Mouse (Mus musculus): ENCODE results near the gene Syne2. TPM values are rescaled to one million over a fixed set of nuclear protein-coding genes. Genes with fewer than 3 reads are reported as not detected.

Gene Syne2
- polyA plus RNA-seq, 1 experiment from 2014 or later: 80.1 TPM

GRCm38 (mm10) chr12:76013480-76013879, 195.5 kb downstream of the Syne2 start:
- Histone ChIP-seq H3K27me3 (ENCODE audit: control insufficient read depth, insufficient read depth, low read length) (no peaks in the 10 kb centered on the region), H3K9ac (ENCODE audit: low read length) (no peak overlapping the region), H3K9me3 (ENCODE audit: control insufficient read depth, low read length) (no peaks in the 10 kb centered on the region), H3K4me1 (ENCODE audit: control insufficient read depth, insufficient read depth, low read length) (peaks cover 4% of the 10 kb centered on the region), H3K4me2 (no peak overlapping the region), H3K36me3 (ENCODE audit: control insufficient read depth, insufficient read depth, low read length) (peaks cover 2% of the 10 kb centered on the region; the same call in 1 of the 2 replicates), H3K27ac (ENCODE audit: low read depth, low read length) (no peak overlapping the region), H3K4me3 (ENCODE audit: low read depth, low read length) (no peak overlapping the region)
- DNase-seq (ENCODE audit: low spot score, missing footprints) (no peak), ATAC-seq (ENCODE audit: low FRiP score) (no peak)
- WGBS: 31% methylated on average over 4 of the region's 4 CpGs

GRCm38 (mm10) chr12:76015026-76015425, 197.1 kb downstream of the Syne2 start:
- DNase-seq (ENCODE audit: low spot score, missing footprints) (no peak), ATAC-seq (ENCODE audit: low FRiP score) (no peak)
- Histone ChIP-seq H3K4me1 (ENCODE audit: control insufficient read depth, insufficient read depth, low read length) (peaks cover 4% of the 10 kb centered on the region), H3K36me3 (ENCODE audit: control insufficient read depth, insufficient read depth, low read length) (peaks cover 6% of the 10 kb centered on the region; the same call in 1 of the 2 replicates), H3K4me3 (ENCODE audit: low read depth, low read length) (no peak overlapping the region), H3K27ac (ENCODE audit: low read depth, low read length) (no peak overlapping the region), H3K9me3 (ENCODE audit: control insufficient read depth, low read length) (no peaks in the 10 kb centered on the region), H3K9ac (ENCODE audit: low read length) (no peak overlapping the region), H3K27me3 (ENCODE audit: control insufficient read depth, insufficient read depth, low read length) (no peaks in the 10 kb centered on the region), H3K4me2 (no peak overlapping the region)
- 92% methylated on average over 14 of the region's 15 CpGs for WGBS

DNA sequence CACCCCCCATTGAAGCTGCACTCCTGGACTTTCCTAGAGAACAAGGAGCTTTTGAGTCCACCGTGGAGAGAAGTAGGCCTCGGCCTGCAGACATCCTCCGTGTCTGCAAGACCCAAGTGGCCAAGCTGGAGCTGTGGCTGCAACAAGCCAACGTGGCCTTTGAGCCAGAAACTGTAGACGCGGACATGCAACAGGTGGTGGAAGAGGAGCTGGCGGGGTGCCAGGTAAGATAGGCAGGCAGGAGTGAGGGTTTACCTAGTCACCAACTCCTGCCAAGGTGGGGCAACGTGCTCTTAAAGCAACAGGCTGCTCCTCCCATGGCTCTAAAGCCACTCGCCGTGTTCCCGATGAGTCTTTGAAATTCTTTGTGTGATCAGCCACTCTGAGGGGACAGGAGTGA, 197.6 kb downstream of the Syne2 start:
- 95% methylated on average over 11 of the region's 11 CpGs for WGBS
- H3K9me3 ChIP-seq (ENCODE audit: control insufficient read depth, low read length): no peaks in the 10 kb centered on the region
- no peaks in the 10 kb centered on the region for H3K27me3 ChIP-seq (ENCODE audit: control insufficient read depth, insufficient read depth, low read length)
- peaks cover 9% of the 10 kb centered on the region; the same call in 1 of the 2 replicates for H3K36me3 ChIP-seq (ENCODE audit: control insufficient read depth, insufficient read depth, low read length)
- peaks cover 4% of the 10 kb centered on the region for H3K4me1 ChIP-seq (ENCODE audit: control insufficient read depth, insufficient read depth, low read length)
- H3K27ac ChIP-seq (ENCODE audit: low read depth, low read length): no peak overlapping the region
- H3K4me3 ChIP-seq (ENCODE audit: low read depth, low read length): no peak overlapping the region
- DNase-seq (ENCODE audit: low spot score, missing footprints): no peak
- H3K9ac ChIP-seq (ENCODE audit: low read length): no peak overlapping the region
- no peak overlapping the region for H3K4me2 ChIP-seq
- no peak for ATAC-seq (ENCODE audit: low FRiP score)

DNA sequence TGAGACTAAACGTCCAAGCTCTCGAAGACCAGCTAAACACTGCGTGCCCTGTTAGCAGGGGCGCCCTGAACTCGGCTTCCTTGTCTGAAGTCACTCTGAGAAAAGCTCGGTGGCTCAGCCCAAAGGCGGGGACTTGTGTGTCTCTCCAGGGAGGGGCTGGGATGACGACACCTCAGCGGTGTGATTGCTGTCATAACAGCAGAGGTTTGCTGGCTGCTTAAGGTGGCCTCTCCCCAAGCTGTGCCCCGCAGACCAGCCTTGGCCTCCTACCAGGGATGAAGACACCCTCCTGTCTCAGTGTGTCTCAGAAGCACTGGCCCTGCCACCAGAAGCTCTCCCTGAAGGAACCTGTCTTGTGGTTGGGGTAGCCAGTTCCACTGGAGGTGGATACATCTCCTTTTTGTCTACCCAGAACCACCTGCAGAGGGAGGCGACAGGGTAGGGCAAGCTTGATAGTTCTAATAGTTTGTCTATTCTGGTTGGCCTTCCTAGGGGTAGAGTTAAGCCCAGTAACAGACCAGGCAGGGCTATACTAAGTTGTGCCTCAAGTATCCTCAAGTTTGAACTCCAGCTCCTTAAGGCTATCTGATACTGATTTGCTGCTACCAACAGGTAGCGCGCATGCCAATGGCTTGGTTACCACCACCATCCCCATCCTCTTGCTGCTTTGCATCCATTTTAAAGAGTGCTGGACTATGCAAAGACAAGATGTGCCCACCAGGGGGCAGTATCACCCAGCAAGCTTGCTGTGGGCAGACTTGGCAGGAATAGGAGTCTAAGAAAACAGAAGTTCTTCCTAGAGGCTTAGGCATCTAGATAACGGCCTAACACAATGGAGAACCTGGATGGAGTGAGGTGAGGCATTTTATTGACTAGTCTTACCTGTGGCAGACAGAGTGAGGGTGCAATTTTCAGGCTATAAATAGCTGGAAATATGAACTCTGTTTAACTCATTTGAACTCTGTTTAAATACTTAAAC, 198.5 kb downstream of the Syne2 start:
- no peak overlapping the region for H3K27ac ChIP-seq (ENCODE audit: low read depth, low read length)
- DNase-seq (ENCODE audit: low spot score, missing footprints) (peak; percentile 96), ATAC-seq (ENCODE audit: low FRiP score) (peak; percentile 22; the same call in 1 of the 2 replicates)
- H3K9ac ChIP-seq (ENCODE audit: low read length): no peak overlapping the region
- WGBS: 79% methylated on average over 14 of the region's 14 CpGs
- H3K4me2 ChIP-seq: no peak overlapping the region
- H3K9me3 ChIP-seq (ENCODE audit: control insufficient read depth, low read length): no peaks in the 10 kb centered on the region
- H3K4me1 ChIP-seq (ENCODE audit: control insufficient read depth, insufficient read depth, low read length): peaks cover 4% of the 10 kb centered on the region
- H3K27me3 ChIP-seq (ENCODE audit: control insufficient read depth, insufficient read depth, low read length): no peaks in the 10 kb centered on the region
- H3K36me3 ChIP-seq (ENCODE audit: control insufficient read depth, insufficient read depth, low read length): peaks cover 11% of the 10 kb centered on the region; the same call in 1 of the 2 replicates
- H3K4me3 ChIP-seq (ENCODE audit: low read depth, low read length): no peak overlapping the region

DNA sequence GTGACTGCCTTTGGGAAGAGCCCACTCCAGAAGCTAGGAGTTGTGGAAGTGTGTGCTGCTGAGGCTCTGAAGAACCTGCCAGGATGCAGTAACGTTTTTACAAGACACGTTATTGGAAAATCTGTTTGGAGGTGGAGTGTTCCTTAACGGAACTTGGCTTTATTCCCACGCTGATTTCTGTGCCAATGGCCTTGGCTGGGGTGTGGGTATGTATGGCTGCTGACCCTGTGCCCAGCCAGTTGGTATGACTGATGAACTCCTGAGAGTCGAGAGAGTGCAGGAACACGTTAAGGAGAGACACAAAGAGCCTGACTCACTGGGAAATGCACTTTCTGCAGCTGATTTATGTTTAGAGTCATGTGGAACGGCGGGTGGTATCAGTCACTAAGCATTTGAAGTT, 200.7 kb downstream of the Syne2 start:
- Histone ChIP-seq H3K27ac (ENCODE audit: low read depth, low read length) (no peak overlapping the region), H3K9me3 (ENCODE audit: control insufficient read depth, low read length) (no peaks in the 10 kb centered on the region), H3K4me3 (ENCODE audit: low read depth, low read length) (no peak overlapping the region), H3K27me3 (ENCODE audit: control insufficient read depth, insufficient read depth, low read length) (no peaks in the 10 kb centered on the region), H3K4me2 (no peak overlapping the region), H3K9ac (ENCODE audit: low read length) (no peak overlapping the region), H3K36me3 (ENCODE audit: control insufficient read depth, insufficient read depth, low read length) (peaks cover 14% of the 10 kb centered on the region; the same call in 1 of the 2 replicates), H3K4me1 (ENCODE audit: control insufficient read depth, insufficient read depth, low read length) (no peaks in the 10 kb centered on the region)
- DNase-seq (ENCODE audit: low spot score, missing footprints) (no peak), ATAC-seq (ENCODE audit: low FRiP score) (no peak)
- 93% methylated on average over 8 of the region's 8 CpGs for WGBS

- no peaks in the 10 kb centered on the region for H3K4me1 ChIP-seq (ENCODE audit: control insufficient read depth, insufficient read depth, low read length)
- no peak for ATAC-seq (ENCODE audit: low FRiP score)
- 83% methylated on average over 8 of the region's 8 CpGs for WGBS
- no peaks in the 10 kb centered on the region for H3K9me3 ChIP-seq (ENCODE audit: control insufficient read depth, low read length)
- H3K27ac ChIP-seq (ENCODE audit: low read depth, low read length): no peak overlapping the region
- H3K4me2 ChIP-seq: no peak overlapping the region
- peaks cover 32% of the 10 kb centered on the region for H3K36me3 ChIP-seq (ENCODE audit: control insufficient read depth, insufficient read depth, low read length)
- no peak overlapping the region for H3K9ac ChIP-seq (ENCODE audit: low read length)
- DNase-seq (ENCODE audit: low spot score, missing footprints): no peak
- no peaks in the 10 kb centered on the region for H3K27me3 ChIP-seq (ENCODE audit: control insufficient read depth, insufficient read depth, low read length)
- no peak overlapping the region for H3K4me3 ChIP-seq (ENCODE audit: low read depth, low read length)
Observed at GRCm38 (mm10) chr12:76042301-76042700, 224.4 kb downstream of the Syne2 start.

GRCm38 (mm10) chr12:76046561-76046960, 228.6 kb downstream of the Syne2 start:
- no peak for DNase-seq (ENCODE audit: low spot score, missing footprints)
- no peak for ATAC-seq (ENCODE audit: low FRiP score)
- no peak overlapping the region for H3K9ac ChIP-seq (ENCODE audit: low read length)
- H3K4me2 ChIP-seq: no peak overlapping the region
- no peaks in the 10 kb centered on the region for H3K4me1 ChIP-seq (ENCODE audit: control insufficient read depth, insufficient read depth, low read length)
- WGBS: 95% methylated on average over 6 of the region's 6 CpGs
- H3K36me3 ChIP-seq (ENCODE audit: control insufficient read depth, insufficient read depth, low read length): peaks cover 29% of the 10 kb centered on the region
- no peaks in the 10 kb centered on the region for H3K9me3 ChIP-seq (ENCODE audit: control insufficient read depth, low read length)
- H3K27me3 ChIP-seq (ENCODE audit: control insufficient read depth, insufficient read depth, low read length): no peaks in the 10 kb centered on the region
- H3K27ac ChIP-seq (ENCODE audit: low read depth, low read length): no peak overlapping the region
- no peak overlapping the region for H3K4me3 ChIP-seq (ENCODE audit: low read depth, low read length)

GRCm38 (mm10) chr12:76047921-76048320, 230.0 kb downstream of the Syne2 start:
- DNase-seq (ENCODE audit: low spot score, missing footprints) (no peak), ATAC-seq (ENCODE audit: low FRiP score) (no peak)
- Histone ChIP-seq H3K4me2 (no peak overlapping the region), H3K36me3 (ENCODE audit: control insufficient read depth, insufficient read depth, low read length) (peaks cover 20% of the 10 kb centered on the region), H3K27ac (ENCODE audit: low read depth, low read length) (no peak overlapping the region), H3K27me3 (ENCODE audit: control insufficient read depth, insufficient read depth, low read length) (no peaks in the 10 kb centered on the region), H3K9ac (ENCODE audit: low read length) (no peak overlapping the region), H3K4me3 (ENCODE audit: low read depth, low read length) (no peak overlapping the region), H3K9me3 (ENCODE audit: control insufficient read depth, low read length) (no peaks in the 10 kb centered on the region), H3K4me1 (ENCODE audit: control insufficient read depth, insufficient read depth, low read length) (no peaks in the 10 kb centered on the region)
- 74% methylated on average over 3 of the region's 3 CpGs for WGBS

- no peak overlapping the region for H3K4me3 ChIP-seq (ENCODE audit: low read depth, low read length)
- no peaks in the 10 kb centered on the region for H3K9me3 ChIP-seq (ENCODE audit: control insufficient read depth, low read length)
- H3K4me2 ChIP-seq: no peak overlapping the region
- H3K9ac ChIP-seq (ENCODE audit: low read length): no peak overlapping the region
- ATAC-seq (ENCODE audit: low FRiP score) (no peak), DNase-seq (ENCODE audit: low spot score, missing footprints) (no peak)
- no peaks in the 10 kb centered on the region for H3K27me3 ChIP-seq (ENCODE audit: control insufficient read depth, insufficient read depth, low read length)
- no peak overlapping the region for H3K27ac ChIP-seq (ENCODE audit: low read depth, low read length)
- WGBS: 88% methylated on average over 8 of the region's 8 CpGs
- H3K36me3 ChIP-seq (ENCODE audit: control insufficient read depth, insufficient read depth, low read length): peaks cover 15% of the 10 kb centered on the region
- H3K4me1 ChIP-seq (ENCODE audit: control insufficient read depth, insufficient read depth, low read length): no peaks in the 10 kb centered on the region
Observed at GRCm38 (mm10) chr12:76048672-76049071, 230.7 kb downstream of the Syne2 start.
